Mouse (Mus musculus): ENCODE measurements around the gene Nenf. TPM values are rescaled to one million over a fixed set of nuclear protein-coding genes. Genes with fewer than 3 reads are reported as not detected.
A peak's percentile ranks its signal among the peaks of the same experiment; 100 is the strongest.

The Nenf gene
- total RNA-seq, 2 experiments from 2014 or later, result 26.4 to 34.5 TPM

GRCm38 (mm10) chr1:191292348-191292747 lies 25.6 kb downstream of the Nenf start:
- ATAC-seq (replicated peaks; ENCODE audit: low FRiP score, poor library complexity, severe bottlenecking), result no peak

- peak; percentile 53 for ATAC-seq (replicated peaks; ENCODE audit: low FRiP score, poor library complexity, severe bottlenecking)
Observed at GRCm38 (mm10) chr1:191288762-191289161, 29.2 kb downstream of the Nenf start.

GRCm38 (mm10) chr1:191284502-191284901 lies 33.5 kb downstream of the Nenf start:
- no peak for ATAC-seq (replicated peaks; ENCODE audit: low FRiP score, poor library complexity, severe bottlenecking)

- ATAC-seq (replicated peaks; ENCODE audit: low FRiP score, poor library complexity, severe bottlenecking), result no peak
Observed at GRCm38 (mm10) chr1:191283110-191284040, 34.6 kb downstream of the Nenf start.

- ATAC-seq (replicated peaks; ENCODE audit: low FRiP score, poor library complexity, severe bottlenecking), result no peak
Observed at GRCm38 (mm10) chr1:191282319-191282718, 35.7 kb downstream of the Nenf start.

GRCm38 (mm10) chr1:191281171-191281570 lies 36.8 kb downstream of the Nenf start:
- no peak for ATAC-seq (replicated peaks; ENCODE audit: low FRiP score, poor library complexity, severe bottlenecking)

GRCm38 (mm10) chr1:191278324-191278723 lies 39.7 kb downstream of the Nenf start:
- ATAC-seq (replicated peaks; ENCODE audit: low FRiP score, poor library complexity, severe bottlenecking), result no peak

- no peak for ATAC-seq (replicated peaks; ENCODE audit: low FRiP score, poor library complexity, severe bottlenecking)
Observed at GRCm38 (mm10) chr1:191277549-191278059, 40.4 kb downstream of the Nenf start.

GRCm38 (mm10) chr1:191276181-191276580 lies 41.8 kb downstream of the Nenf start:
- ATAC-seq (replicated peaks; ENCODE audit: low FRiP score, poor library complexity, severe bottlenecking), result no peak

- ATAC-seq (replicated peaks; ENCODE audit: low FRiP score, poor library complexity, severe bottlenecking), result no peak
Observed at GRCm38 (mm10) chr1:191275527-191275926, 42.5 kb downstream of the Nenf start.

GRCm38 (mm10) chr1:191272660-191273059 lies 45.3 kb downstream of the Nenf start:
- no peak for ATAC-seq (replicated peaks; ENCODE audit: low FRiP score, poor library complexity, severe bottlenecking)

GRCm38 (mm10) chr1:191269648-191269952 lies 48.4 kb downstream of the Nenf start:
- no peak for ATAC-seq (replicated peaks; ENCODE audit: low FRiP score, poor library complexity, severe bottlenecking)

- no peak for ATAC-seq (replicated peaks; ENCODE audit: low FRiP score, poor library complexity, severe bottlenecking)
Observed at GRCm38 (mm10) chr1:191268797-191269647, 49.0 kb downstream of the Nenf start.

- no peak for ATAC-seq (replicated peaks; ENCODE audit: low FRiP score, poor library complexity, severe bottlenecking)
Observed at GRCm38 (mm10) chr1:191267856-191268255, 50.1 kb downstream of the Nenf start.

GRCm38 (mm10) chr1:191267162-191267561 lies 50.8 kb downstream of the Nenf start:
- ATAC-seq (replicated peaks; ENCODE audit: low FRiP score, poor library complexity, severe bottlenecking), result no peak

- no peak for ATAC-seq (replicated peaks; ENCODE audit: low FRiP score, poor library complexity, severe bottlenecking)
Observed at GRCm38 (mm10) chr1:191263471-191263870, 54.5 kb downstream of the Nenf start.

- ATAC-seq (replicated peaks; ENCODE audit: low FRiP score, poor library complexity, severe bottlenecking), result no peak
Observed at GRCm38 (mm10) chr1:191261861-191262260, 56.1 kb downstream of the Nenf start.

GRCm38 (mm10) chr1:191259661-191260060 lies 58.3 kb downstream of the Nenf start:
- ATAC-seq (replicated peaks; ENCODE audit: low FRiP score, poor library complexity, severe bottlenecking), result no peak

GRCm38 (mm10) chr1:191259121-191259520 lies 58.9 kb downstream of the Nenf start:
- ATAC-seq (replicated peaks; ENCODE audit: low FRiP score, poor library complexity, severe bottlenecking), result no peak

- no peak for ATAC-seq (replicated peaks; ENCODE audit: low FRiP score, poor library complexity, severe bottlenecking)
Observed at GRCm38 (mm10) chr1:191258521-191258920, 59.5 kb downstream of the Nenf start.

GRCm38 (mm10) chr1:191257981-191258380 lies 60.0 kb downstream of the Nenf start:
- ATAC-seq (replicated peaks; ENCODE audit: low FRiP score, poor library complexity, severe bottlenecking), result no peak

Measured in erythroid progenitor cell, adult 5-6 weeks (primary cell).